Mouse (Mus musculus): ENCODE data around the gene Rnase2b. TPM values are rescaled to one million over a fixed set of nuclear protein-coding genes. Genes with fewer than 3 reads are reported as not detected.
"Not testable (repeated sequence)": the region's sequence is repeated elsewhere in the genome, so short reads cannot be mapped to it uniquely, and the experiment has no call there.

The Rnase2b gene
- total RNA-seq, 2 experiments from 2014 or later = 0.92 to 8.9 TPM

DNA sequence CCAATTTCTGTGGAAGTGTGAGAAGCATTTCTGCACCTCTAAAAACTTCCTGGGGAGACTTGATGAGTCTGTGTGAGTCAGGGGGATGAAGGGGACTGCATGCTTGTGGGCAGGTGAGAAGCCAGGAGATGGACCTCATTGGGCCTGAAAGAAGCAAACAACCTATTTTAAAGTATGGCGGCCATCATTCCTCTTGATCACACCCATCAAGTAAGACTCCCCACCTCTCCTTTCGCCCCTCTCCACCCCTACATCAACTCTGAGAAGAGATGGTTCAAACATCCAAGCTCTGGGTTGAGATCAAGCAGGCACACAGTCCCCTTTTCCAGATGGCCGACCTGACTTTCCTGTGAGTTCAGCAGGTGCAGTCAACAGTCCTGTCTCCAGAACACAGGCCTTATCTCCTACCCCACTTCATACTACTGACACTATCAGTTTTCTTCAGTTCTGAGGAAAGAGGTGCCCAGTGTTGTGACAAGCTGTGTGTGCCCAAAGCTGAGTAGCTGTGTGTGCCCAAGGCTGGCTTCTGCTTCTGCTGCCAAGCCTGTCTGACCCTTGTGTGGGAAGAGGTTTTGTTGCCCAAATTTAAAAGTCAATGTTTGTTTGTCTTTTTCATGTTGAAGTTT lies 11.7 kb upstream of the Rnase2b start:
- no peak for ATAC-seq (ENCODE audit: poor library complexity, severe bottlenecking)

DNA sequence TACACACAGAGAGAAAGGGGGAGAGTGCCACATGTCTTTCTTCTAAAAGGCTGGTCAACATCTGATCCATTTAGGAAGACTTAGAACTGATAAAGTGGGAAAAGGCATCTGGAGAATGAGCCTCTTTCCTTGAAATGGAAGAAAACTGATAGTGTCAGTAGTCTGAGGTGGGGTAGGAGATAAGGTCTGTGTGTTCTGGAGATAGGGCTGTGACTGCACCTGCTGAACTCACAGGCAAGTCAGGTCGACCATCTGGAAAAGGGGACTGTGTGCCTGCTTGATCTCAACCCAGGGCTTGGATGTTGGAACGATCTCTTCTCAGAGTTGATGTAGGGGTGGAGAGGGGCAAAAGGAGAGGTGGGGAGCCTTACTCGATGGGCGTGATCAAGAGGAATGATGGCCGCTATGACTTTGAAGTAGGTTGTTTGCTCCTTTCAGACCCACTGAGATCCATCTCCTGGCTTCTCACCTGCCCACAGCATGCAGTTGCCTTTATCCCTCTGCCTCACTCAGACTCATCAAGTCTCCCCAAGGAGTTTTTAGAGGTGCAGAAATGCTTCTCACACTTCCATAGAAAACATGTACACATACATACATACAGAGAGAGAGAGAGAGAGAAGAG lies 9.7 kb upstream of the Rnase2b start:
- no peak for ATAC-seq (ENCODE audit: poor library complexity, severe bottlenecking)

DNA sequence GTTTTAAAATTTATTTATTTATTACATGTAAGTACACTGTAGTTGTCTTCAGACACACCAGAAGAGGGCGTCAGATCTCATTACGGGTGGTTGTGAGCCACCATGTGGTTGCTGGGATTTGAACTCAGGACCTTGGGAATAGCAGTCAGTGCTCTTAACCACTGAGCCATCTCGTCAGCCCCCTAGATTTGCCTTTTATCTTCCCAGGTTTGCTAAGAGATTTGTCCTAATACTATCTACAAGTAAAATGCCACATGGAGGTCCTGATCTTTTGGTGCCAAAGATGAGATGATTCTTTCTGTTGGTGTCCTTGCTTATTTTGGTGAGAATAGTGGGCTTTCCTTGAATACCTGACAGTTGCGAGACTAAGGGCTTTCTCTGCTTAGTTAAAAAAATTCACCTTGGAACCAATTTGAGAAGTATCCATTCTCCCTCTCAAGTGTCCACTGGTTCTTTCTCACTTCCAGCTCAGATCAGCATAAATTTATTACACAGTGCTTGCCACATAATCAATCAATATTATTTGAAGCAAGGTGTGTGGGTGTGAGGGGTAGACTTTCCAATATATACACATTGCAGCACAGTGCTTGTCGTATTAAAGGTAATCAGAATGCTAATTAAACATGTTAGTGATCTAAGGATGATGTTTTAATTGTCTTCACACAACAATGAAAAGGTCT lies 5.9 kb upstream of the Rnase2b start:
- ATAC-seq (ENCODE audit: poor library complexity, severe bottlenecking) = 0 out of 2 replicates have a peak, but pooled peaks have one; percentile 15

DNA sequence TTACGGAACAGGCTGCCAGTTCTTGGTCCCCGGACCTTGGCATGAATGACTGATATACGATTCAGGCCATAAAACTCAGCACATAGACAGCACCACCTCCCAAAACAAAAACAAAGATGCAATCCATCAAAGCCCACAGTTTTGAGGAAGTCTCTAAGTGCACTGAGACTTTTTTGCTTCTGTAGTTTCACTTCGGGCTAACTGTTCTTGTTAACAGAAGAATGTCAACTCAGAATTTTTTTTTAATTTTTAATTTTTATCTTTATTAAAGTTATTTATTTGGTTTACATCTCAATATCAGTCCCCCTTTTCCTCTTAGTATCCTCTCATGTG lies 5.4 kb upstream of the Rnase2b start:
- ATAC-seq (ENCODE audit: poor library complexity, severe bottlenecking) = peak; percentile 86

DNA sequence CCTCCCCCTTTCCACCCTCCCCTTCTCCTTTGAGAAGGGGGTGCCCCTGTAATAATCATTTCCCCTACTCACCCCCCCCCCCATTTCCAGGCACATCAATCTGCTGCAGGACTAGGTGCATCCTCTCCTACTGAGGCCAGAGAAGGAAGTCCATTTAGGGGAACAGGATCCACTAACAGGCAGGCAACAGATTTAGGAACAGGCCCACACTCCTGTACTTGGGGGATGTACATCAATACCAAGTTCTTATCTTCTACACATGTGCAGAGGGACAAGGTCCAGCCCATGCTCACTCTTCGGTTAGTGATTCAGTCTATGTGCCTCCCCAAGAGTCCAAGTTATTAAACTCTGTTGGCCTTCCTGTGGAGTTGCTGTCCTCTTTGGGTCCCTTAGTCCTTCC lies 5.0 kb upstream of the Rnase2b start:
- peak; percentile 45; the same call in 1 of the 2 replicates for ATAC-seq (ENCODE audit: poor library complexity, severe bottlenecking)

DNA sequence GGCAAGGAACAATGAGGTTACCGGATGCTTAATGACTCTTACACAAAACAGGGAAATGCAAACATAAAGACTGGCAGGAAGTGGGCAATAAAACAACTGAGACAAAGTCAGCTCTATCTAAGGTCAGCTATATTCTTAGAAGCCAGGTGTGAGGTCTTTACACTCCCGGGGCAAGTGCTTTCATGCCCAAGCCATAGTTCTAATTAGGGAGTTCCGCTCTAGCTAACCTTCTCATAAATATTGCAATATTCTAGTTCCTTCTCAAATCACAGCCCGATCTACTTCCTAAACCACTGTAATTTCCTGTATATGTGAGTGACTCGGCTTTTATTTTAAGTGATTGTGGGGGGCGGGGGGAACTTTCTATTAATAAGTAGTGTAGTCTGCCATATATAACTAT lies 1.3 kb downstream of the Rnase2b start:
- not testable (repeated sequence) for ATAC-seq (ENCODE audit: poor library complexity, severe bottlenecking)

DNA sequence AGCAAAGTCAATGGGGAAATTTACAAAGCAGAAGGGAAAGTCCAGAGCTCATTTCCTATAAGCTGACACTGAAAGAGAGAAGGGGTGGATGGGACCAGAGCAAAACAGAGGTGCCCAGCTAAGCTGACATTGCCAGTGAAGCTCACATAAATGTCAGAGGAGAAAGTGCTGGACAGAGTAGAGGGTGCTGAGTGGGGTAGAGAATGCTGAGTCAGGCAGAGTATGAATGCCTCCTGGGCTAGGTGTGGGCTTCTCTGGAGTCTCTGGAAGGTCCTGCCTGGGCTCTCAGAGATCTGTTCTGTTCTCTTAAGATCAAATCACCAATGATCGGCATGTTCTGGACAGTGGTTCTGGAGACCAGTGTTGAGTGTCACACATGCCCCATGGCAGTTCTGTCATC lies 3.4 kb downstream of the Rnase2b start:
- no peak for ATAC-seq (ENCODE audit: poor library complexity, severe bottlenecking)

DNA sequence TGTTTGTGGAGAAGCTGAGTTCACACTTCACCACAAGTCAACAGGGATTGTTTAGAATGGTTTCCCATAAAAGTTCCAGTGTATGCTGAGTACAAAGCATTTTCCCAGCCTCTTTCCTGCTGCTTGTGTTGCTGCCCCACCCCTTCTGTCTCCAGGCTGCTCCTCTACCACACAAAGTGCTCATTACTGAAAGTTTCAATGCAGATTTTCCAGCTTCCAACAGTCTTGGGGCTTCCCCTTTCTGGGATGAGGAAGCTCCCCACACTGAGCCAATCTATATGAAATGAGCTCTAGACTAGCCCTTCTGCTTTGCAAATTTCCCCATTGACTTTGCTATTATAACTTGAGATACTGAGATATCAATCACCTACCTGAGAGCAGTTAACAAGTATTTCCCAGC lies 4.0 kb downstream of the Rnase2b start:
- peak; percentile 79 for ATAC-seq (ENCODE audit: poor library complexity, severe bottlenecking)

DNA sequence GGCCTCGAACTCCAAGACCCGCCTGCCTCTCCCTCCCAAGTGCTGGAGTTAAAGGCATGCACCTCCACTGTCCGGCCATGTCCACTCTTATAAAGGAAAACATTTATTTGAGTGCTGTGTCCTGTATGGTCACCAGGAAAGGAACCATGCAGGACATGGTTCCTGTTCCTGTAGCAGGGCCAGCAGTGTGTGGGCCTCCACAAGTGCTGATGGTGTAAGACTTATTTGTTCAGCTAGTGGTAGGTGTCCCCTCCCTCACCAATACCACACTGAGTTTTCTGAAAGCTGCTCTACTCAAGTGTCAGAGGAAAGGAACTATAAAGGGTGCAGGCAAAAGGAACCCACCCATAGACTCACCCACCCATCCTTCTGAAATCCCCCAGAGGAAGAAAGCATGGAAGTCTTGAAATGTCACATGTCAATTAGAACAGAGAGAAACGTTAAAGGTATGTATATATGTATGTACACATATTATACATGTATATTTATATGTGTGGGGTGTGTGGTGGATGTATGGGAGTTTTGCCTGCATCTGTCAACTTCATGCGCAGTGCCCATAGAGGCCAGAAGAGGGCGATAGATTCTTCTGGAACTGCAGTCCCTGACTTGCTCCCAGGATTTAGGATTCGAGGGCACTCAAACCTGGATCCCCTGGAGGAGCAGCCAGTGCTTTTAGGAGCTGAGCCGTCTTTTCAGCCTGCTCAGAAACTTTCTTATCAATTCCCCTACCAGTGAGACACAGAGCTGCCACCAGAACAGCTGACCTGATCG lies 10.2 kb downstream of the Rnase2b start:
- ATAC-seq (ENCODE audit: poor library complexity, severe bottlenecking) = peak; percentile 68

DNA sequence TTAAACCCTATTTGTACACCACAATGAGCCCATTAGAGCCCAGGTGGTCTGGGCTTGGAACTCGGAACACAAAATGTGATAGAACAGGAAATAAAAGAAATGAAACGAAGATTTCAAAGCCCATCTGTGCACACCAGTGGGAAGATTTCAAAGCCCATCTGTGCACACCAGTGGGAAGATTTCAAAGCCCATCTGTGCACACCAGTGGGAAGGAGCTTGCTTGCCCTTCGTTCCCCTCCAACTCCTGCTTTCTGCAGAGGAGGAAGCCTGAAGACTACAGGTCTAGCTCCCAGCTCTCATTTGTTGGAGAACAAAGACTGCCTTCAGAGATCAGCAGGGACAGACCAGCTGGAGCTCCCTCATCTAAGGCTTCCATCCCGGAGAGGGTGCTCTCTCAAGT lies 10.9 kb downstream of the Rnase2b start:
- ATAC-seq (ENCODE audit: poor library complexity, severe bottlenecking) = 0 out of 2 replicates have a peak, but pooled peaks have one; percentile 17

DNA sequence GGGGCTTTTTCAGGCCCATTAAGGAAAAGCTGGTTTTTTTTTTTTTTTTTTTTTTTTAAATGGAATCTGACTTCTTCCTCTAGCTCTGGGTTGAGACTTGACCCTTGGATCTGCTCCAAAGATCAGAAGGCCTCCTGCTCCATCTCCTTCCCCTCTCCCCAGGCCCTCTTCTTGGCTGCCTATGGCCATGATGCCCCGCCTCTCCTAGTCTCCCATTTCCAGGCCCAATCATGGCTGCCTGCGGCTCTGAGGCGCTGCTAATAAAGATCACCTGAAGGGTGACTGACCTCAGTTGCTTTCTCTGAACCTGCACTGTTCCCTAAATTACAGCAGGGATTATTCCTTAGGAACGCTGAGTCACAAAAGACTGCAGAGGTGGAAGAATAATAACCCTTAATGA lies 11.8 kb downstream of the Rnase2b start:
- no peak for ATAC-seq (ENCODE audit: poor library complexity, severe bottlenecking)

DNA sequence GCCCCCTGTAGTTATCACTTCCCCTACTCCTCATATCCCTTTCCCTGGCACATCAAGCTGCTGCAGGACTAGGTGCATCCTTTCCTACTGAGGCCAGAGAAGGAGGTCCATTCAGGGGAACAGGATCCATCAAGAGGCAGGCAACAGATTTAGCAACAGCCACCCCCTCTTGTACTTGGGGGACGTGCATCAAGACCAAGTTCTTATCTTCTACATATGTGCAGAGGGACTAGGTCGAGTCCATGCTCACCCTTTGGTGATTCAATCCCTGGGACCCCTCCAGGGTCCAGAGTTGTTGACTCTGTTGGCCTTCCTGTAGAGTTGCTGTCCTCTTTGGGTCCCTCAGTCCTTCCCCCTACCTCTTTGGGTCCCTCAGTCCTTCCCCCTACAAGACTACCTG lies 19.0 kb downstream of the Rnase2b start:
- peak; percentile 47; the same call in 1 of the 2 replicates for ATAC-seq (ENCODE audit: poor library complexity, severe bottlenecking)

DNA sequence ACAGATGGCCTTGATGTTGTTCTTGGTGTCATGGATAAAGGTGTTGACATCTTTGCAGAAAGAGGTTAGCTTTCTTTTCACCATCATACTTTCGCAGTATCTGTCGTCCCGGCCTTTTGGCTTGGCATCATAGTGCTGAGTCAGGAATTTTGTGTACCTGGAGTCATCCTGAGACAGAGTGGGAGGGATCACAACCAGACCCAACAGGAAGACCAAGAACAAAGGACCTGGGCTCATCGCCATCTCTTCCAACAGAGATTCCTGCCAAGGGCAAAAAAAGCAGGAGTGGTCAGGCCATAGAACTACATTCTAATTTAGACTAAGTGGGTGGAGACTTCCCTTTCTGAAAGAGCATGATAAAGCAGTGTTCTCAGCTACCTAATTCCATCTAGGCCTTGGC lies 33.6 kb downstream of the Rnase2b start:
- ATAC-seq (ENCODE audit: poor library complexity, severe bottlenecking) = no peak

DNA sequence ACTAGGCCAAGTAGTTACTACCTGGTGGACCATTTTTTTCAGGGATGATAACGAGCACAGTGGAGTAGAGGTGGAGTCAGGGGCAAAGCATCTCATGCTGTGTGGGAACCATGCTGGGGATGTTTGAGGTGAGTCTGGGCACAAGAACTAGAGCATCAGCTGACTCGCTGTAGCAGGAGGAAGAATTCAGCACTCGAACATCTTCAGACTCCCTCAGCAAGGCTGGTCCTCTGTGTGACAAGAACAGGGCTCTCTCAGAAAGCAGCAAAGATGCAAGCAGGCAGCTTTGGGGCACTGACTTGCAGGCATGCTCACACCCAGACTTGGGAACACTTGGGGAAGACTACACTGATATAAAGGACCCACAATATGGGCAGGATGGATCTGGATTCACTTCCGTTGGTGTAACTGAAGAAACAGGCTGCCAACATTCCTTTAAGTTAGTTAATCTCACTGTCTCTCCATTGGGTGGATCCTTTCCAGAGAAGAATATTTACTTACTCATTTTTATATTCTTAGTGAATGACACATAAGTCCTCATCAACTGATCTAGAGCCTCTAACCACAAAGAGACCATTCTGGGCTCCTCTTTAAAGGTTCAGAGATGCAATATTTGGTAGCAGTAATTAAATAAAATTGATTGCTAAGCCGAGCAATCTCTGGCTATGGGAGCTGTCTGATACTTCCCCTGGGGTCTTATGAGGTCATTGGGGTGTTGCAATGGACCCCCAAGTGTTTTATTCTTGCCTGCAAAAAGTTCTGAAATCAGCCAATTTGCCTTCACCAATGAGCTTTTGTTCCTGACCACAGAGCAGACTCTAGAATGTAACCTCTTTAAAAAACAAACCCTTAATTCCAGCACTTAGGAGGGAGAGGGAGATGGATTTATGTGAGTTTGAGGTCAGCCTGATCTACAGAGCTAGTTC lies 37.3 kb downstream of the Rnase2b start, which contains the start of gene Ang2:
Ang2 (minus strand) TSS at position 51 of the 926 bp plus-strand sequence.
- ATAC-seq (ENCODE audit: poor library complexity, severe bottlenecking) = no peak

DNA sequence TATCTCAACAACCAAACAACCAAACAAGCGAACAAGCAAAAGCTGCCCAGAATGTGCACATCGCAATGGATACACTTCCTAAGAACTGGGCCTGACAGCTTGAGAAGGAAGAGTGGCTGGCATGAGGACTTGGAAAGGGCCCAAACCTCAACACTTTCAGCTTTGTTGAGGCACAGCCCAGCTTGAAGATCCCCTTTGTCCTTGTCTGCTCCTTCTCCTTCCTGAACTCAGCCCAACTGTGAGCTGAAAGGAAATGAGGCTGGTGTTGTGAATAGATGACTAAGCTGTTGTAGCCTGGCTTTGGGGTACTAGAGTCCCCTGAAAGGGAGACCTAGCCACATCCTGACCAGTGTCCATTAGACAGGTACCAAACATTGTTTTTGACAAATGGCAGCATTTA lies 38.0 kb downstream of the Rnase2b start:
- no peak for ATAC-seq (ENCODE audit: poor library complexity, severe bottlenecking)

DNA sequence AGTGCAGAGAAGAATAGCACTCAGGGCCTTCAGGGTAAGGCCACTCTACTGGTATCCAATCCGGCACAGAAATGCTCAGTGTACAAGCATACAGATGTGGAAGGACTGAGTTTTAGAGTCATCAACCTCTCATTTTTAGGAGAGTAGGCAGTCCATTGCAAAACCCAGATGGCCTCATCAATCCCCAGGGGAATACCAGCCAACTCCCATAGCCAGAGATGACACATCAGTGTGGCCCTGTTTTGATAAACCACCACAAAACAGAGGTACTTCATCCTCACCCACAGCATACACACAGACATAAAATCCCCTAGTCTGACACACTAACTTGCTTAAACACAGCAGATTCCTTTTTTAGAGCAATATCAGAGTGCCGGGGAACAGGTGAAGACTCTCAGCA lies 38.4 kb downstream of the Rnase2b start:
- ATAC-seq (ENCODE audit: poor library complexity, severe bottlenecking) = no peak

DNA sequence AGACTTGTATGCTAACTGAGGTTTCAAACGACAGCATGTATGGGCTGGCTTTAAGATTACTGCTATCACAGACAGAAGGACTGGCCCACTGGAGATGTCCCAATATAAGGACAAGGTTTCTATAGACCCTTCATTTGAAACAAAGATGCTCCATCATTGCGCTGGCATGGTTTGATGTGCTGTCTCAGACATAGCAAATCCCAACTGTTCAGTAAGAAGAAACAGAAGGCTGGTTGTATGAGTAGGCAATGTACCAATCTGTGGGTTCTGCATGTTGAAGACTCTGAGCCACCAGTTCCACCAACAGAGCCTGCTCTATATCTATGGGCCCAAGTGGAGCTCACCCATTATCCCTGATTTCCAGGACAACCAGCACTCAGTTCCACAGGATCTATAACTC lies 41.1 kb downstream of the Rnase2b start, which contains the start of gene Ear14:
Ear14 (plus strand) TSS at position 277 of the 400 bp plus-strand sequence.
- ATAC-seq (ENCODE audit: poor library complexity, severe bottlenecking) = no peak
